Mouse (Mus musculus): Measurements from ENCODE around the gene Cd2bp2. TPM values are rescaled to one million over a fixed set of nuclear protein-coding genes. Genes with fewer than 3 reads are reported as not detected.

Cd2bp2 gene
- polyA plus RNA-seq, 1 experiment = 27.8 TPM

DNA sequence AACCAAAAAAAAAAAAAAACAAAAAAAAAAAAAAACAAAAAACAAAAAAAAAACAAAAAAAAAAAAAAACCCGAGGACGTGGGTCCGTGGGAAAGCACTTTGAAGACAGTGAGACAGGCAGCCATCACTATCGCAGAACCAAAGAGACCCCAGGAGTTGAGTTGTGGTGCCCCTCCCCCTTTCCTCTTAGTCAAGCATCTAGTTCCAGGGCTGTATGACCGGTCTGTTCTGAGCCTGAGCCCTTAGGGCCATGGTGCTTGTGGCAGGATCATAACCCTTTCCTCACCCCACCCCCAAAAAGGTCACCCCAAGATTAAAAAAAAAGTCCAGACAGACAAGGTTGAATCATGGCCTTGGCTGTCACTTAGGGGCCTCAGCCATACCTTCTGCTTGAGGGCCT is 20.5 kb upstream of the Cd2bp2 start:
- Histone ChIP-seq H3K36me3 (ENCODE audit: control insufficient read depth, insufficient read depth, low read length) (no peaks in the 10 kb centered on the region), H3K27me3 (ENCODE audit: control insufficient read depth, insufficient read depth, low read length) (no peaks in the 10 kb centered on the region), H3K4me3 (ENCODE audit: control insufficient read depth, low read depth, low read length) (no peak overlapping the region), H3K4me1 (ENCODE audit: control insufficient read depth, insufficient read depth, low read length) (peaks cover 21% of the 10 kb centered on the region), H3K27ac (ENCODE audit: control insufficient read depth, insufficient read depth, low read depth, low read length) (no peak overlapping the region)
- TF ChIP-seq CTCF (IDR thresholded peaks at IDR 0.05; ENCODE audit: control insufficient read depth, insufficient read depth, insufficient replicate concordance, low read depth, low read length) (no peak), POLR2A (IDR thresholded peaks at IDR 0.05; ENCODE audit: control insufficient read depth, low read depth, low read length) (no peak)

DNA sequence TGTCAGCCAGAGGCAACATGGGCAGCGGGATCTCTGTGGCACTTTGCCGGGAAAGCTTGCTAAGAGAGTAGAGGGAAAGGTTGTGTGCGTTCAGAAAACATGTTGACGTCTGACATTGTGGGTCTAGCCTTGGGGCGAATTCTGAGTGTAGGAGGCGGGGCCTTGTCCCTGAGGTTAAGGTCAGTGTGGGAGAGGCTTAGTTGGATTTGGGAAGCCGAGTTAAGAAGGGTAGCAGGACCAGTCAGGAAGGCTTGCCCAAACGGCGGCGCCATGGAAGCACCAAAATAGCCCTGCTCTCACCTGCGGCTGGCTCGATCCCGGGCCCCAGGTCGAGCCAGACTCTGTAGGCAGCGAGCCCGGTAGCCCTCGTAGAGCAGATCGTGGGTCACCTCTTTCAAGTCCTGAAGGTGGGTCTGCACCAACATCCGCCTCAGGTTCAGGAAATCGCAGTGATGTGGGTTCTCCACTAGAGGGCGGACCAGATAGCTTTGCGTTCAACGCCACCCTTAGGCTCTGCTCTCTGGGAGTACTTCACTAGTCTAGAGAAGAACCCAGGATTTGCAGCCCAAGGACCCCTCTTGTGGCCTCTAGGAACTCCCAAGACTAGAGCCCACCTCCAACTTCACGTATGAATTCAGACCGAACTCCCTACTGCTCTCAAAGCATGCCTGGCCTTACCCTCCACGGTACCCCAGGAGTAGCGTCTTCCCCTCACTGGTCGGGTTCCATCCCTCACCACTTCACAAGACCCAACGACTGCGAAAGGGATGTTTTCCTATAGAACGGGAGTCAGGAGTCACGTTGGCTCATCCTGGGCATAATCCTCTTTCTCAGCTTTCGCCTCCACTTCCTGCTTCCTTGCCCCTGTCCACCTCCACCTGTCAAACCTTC is 19.4 kb upstream of the Cd2bp2 start:
- H3K36me3 ChIP-seq (ENCODE audit: control insufficient read depth, insufficient read depth, low read length) = no peaks in the 10 kb centered on the region
- TF ChIP-seq POLR2A (IDR thresholded peaks at IDR 0.05; ENCODE audit: control insufficient read depth, low read depth, low read length) (no peak), CTCF (IDR thresholded peaks at IDR 0.05; ENCODE audit: control insufficient read depth, insufficient read depth, insufficient replicate concordance, low read depth, low read length) (peak; percentile 87; the same call in 1 of the 2 replicates)
- H3K4me1 ChIP-seq (ENCODE audit: control insufficient read depth, insufficient read depth, low read length) = peaks cover 21% of the 10 kb centered on the region
- H3K4me3 ChIP-seq (ENCODE audit: control insufficient read depth, low read depth, low read length) = peak overlapping the region; percentile 64
- no peaks in the 10 kb centered on the region for H3K27me3 ChIP-seq (ENCODE audit: control insufficient read depth, insufficient read depth, low read length)
- 0 out of 2 replicates have a peak overlapping the region, but pooled peaks have one; percentile 20 for H3K27ac ChIP-seq (ENCODE audit: control insufficient read depth, insufficient read depth, low read depth, low read length)

DNA sequence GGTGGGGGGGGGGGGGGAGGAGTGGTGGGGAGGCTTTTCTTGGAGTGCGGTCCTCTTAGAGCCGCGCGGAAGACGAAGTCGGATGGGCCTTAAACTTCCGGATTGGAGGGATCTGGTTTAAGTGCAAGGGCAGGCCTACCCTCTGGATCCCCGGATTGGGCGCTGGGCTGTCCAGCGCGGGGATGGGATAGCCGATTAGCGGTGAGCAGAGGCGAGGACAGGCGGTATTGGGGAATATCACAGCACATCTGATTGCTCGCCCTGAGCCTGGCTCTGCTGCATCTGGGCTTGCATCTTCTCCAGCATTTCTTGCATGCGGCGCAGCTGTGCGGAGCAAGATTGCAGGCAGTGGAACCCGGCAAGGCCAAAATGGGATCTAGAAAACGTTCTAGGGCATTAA is 18.7 kb upstream of the Cd2bp2 start:
- Histone ChIP-seq H3K27ac (ENCODE audit: control insufficient read depth, insufficient read depth, low read depth, low read length) (no peak overlapping the region), H3K4me1 (ENCODE audit: control insufficient read depth, insufficient read depth, low read length) (peaks cover 21% of the 10 kb centered on the region), H3K36me3 (ENCODE audit: control insufficient read depth, insufficient read depth, low read length) (no peaks in the 10 kb centered on the region), H3K4me3 (ENCODE audit: control insufficient read depth, low read depth, low read length) (peak overlapping the region; percentile 64), H3K27me3 (ENCODE audit: control insufficient read depth, insufficient read depth, low read length) (no peaks in the 10 kb centered on the region)
- TF ChIP-seq CTCF (IDR thresholded peaks at IDR 0.05; ENCODE audit: control insufficient read depth, insufficient read depth, insufficient replicate concordance, low read depth, low read length) = no peak
- no peak for TF ChIP-seq POLR2A (IDR thresholded peaks at IDR 0.05; ENCODE audit: control insufficient read depth, low read depth, low read length)

DNA sequence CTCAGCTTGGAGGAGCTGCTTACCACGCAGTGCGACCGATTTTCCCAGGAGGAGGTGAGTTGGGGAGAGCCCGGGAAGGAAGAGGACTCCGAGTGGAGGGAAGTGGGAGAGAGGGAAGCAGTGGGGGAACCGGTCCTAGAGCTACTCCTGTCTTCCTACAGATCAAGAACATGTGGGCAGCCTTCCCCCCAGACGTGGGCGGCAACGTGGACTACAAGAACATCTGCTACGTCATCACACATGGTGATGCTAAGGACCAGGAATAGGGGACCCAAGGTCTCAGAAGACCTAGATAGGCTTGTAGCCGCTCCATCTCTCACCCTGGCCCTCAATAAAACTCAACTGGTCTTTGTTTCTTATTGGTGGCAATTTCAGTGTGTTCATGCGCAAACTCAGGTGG is 18.1 kb upstream of the Cd2bp2 start:
- H3K36me3 ChIP-seq (ENCODE audit: control insufficient read depth, insufficient read depth, low read length) = no peaks in the 10 kb centered on the region
- H3K27me3 ChIP-seq (ENCODE audit: control insufficient read depth, insufficient read depth, low read length) = no peaks in the 10 kb centered on the region
- no peak overlapping the region for H3K4me3 ChIP-seq (ENCODE audit: control insufficient read depth, low read depth, low read length)
- peaks cover 24% of the 10 kb centered on the region for H3K4me1 ChIP-seq (ENCODE audit: control insufficient read depth, insufficient read depth, low read length)
- TF ChIP-seq CTCF (IDR thresholded peaks at IDR 0.05; ENCODE audit: control insufficient read depth, insufficient read depth, insufficient replicate concordance, low read depth, low read length) (no peak), POLR2A (IDR thresholded peaks at IDR 0.05; ENCODE audit: control insufficient read depth, low read depth, low read length) (no peak)
- no peak overlapping the region for H3K27ac ChIP-seq (ENCODE audit: control insufficient read depth, insufficient read depth, low read depth, low read length)

DNA sequence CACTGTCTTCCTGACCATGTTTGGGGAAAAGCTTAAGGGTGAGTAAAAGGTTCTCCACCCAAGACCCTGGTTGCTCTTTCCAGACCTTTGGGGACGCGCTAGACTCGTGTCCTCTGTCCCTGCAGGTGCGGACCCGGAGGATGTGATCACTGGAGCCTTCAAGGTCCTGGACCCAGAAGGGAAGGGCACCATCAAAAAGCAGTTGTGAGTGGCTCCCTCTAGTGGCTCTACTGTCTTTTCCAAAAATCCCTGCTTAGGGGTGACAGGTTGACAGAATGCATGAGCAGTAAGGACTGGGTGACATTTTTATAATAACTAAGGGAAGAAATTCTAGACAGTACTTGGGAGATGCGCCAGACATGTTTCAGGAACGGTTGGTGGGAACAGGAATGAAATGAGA is 17.6 kb upstream of the Cd2bp2 start:
- H3K36me3 ChIP-seq (ENCODE audit: control insufficient read depth, insufficient read depth, low read length) = no peaks in the 10 kb centered on the region
- no peak overlapping the region for H3K4me3 ChIP-seq (ENCODE audit: control insufficient read depth, low read depth, low read length)

DNA sequence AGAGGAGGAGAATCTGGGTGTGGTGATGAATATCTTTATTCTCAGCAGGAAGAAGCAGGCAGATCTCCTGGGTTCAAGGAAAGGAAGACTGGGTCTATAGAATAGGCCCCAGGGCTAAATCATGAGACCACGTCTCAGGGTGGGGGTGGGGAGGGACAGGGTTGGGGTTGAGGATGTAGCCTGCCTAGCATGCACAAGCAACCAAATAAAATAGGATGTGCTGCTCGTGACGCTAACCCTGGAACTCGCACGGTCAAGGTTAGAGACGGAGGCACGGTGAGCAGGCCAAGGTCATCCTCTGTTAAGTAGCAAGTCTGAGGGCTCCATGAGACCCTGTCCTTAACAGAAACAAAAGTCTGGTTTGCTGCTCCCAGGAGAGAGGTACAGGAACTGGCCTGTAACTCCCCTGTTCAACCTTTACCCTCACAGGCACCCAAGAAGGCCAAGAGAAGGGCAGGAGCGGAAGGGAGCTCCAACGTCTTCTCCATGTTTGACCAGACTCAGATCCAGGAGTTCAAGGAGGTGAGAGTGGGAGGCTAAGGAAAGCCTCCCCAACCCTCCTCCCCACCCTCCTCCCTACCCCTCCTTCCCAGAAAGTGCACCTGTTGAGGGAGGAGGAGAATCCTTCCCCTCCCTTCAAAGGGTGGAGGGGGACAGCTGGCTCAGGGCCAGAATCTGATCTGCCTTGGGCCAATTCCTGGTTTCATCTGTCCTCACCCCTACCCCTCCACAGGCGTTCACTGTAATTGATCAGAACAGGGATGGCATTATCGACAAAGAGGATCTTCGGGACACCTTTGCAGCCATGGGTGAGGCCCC is 16.8 kb upstream of the Cd2bp2 start:
- Histone ChIP-seq H3K27me3 (ENCODE audit: control insufficient read depth, insufficient read depth, low read length) (no peaks in the 10 kb centered on the region), H3K4me3 (ENCODE audit: control insufficient read depth, low read depth, low read length) (no peak overlapping the region), H3K4me1 (ENCODE audit: control insufficient read depth, insufficient read depth, low read length) (peaks cover 29% of the 10 kb centered on the region), H3K36me3 (ENCODE audit: control insufficient read depth, insufficient read depth, low read length) (no peaks in the 10 kb centered on the region), H3K27ac (ENCODE audit: control insufficient read depth, insufficient read depth, low read depth, low read length) (no peak overlapping the region)
- TF ChIP-seq POLR2A (IDR thresholded peaks at IDR 0.05; ENCODE audit: control insufficient read depth, low read depth, low read length) = no peak
- no peak for TF ChIP-seq CTCF (IDR thresholded peaks at IDR 0.05; ENCODE audit: control insufficient read depth, insufficient read depth, insufficient replicate concordance, low read depth, low read length)

More for the DNA sequence above, 17.6 kb upstream of the Cd2bp2 start:
- Histone ChIP-seq H3K4me1 (ENCODE audit: control insufficient read depth, insufficient read depth, low read length) (peaks cover 27% of the 10 kb centered on the region), H3K27me3 (ENCODE audit: control insufficient read depth, insufficient read depth, low read length) (no peaks in the 10 kb centered on the region), H3K27ac (ENCODE audit: control insufficient read depth, insufficient read depth, low read depth, low read length) (no peak overlapping the region)
- no peak for TF ChIP-seq POLR2A (IDR thresholded peaks at IDR 0.05; ENCODE audit: control insufficient read depth, low read depth, low read length)
- peak; percentile 25; the same call in 1 of the 2 replicates for TF ChIP-seq CTCF (IDR thresholded peaks at IDR 0.05; ENCODE audit: control insufficient read depth, insufficient read depth, insufficient replicate concordance, low read depth, low read length)
